Mouse (Mus musculus) left cerebral cortex, adult 9 months (tissue): ENCODE data around the gene Otof.

Source experiments
- DNase-seq, 2 experiments: peaks; one replicate each; pipeline ENCODE4 v3.0.0; 2022; ENCODE audit warnings: low spot score in 2 of 2

Otof gene

DNA sequence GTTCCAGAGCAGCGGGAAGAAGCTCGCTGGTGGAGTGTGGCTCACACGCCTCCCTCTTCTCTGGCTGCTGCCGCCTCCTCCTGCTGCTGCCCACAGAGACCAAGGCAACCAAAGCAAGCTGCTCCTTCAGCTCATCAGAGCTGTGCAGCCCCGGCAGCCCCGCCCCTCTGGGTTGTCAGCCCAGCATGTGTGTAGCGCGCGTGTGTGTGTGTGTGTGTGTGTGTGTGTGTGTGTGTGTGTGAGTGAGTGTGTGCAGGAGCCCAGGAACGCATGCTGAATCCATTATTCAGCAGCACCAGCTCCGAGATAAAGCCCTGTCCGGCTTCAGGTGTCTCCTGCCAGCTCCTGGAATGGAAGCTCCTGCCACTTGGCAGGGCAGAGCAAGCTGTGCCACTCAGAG lies at the start of gene Otof:
Gene Otof (minus strand): TSS at position 112 of the 400 bp plus-strand sequence.
- peak; percentile 35 to 66 for DNase-seq

DNA sequence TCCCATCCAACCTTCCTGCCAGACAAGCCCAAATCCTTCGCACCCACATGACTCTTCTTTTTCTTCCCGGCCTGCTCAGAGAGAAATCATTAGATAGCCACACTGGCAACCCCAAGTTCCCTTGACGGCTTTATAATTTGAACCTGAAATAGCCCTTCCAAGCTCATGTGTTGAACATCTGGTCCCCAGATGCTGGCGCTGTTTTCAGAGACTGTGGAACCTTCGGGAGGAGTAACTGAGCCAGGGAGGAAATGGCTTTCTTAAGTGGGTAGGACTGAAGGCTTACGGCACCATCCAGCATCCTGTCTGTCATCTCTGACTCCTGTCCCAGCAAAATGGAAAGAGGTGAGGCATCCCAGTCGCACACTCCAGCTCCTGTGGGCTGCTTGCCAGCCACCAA lies 35.6 kb upstream of the Otof start:
- DNase-seq = no peak

DNA sequence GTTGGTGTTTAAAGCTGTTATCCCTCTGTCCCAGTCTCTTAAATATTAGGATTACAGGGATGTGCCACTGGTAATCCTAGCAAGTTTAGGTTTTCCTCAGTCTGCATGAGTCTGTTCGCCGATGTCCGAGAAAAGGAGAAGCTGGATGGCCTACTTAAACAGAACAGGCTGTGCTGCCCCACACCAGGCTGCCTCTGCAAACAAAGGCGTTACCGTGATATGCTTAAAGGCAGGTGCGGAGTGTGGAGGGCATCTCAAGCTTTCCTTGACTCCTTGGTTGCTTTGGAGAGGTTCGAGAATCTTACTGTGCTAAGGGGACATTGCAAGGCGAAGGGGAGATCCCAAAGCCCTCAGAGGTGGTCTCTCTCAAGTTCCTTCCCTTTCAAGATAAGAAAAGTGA lies 35.1 kb upstream of the Otof start:
- no peak for DNase-seq

DNA sequence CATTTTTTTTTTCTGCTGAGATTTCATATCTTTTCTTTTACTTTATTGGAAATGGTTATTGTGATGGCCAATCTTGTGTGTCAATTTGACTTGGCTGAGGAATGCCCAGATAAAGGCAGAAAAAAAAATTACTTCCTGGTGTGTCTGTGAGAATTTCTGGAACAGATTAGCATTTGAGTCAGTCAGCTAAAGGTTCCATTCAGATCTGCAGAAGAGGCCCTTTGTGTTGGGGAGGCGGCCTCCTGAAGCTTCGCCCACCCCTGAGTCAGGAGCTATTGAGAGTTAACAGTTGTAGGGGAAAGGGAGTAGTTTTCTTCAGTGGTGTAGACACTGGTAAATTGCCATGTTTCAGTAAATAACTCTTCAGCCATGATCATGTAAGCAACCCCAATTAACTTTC lies 33.6 kb upstream of the Otof start:
- no peak for DNase-seq

DNA sequence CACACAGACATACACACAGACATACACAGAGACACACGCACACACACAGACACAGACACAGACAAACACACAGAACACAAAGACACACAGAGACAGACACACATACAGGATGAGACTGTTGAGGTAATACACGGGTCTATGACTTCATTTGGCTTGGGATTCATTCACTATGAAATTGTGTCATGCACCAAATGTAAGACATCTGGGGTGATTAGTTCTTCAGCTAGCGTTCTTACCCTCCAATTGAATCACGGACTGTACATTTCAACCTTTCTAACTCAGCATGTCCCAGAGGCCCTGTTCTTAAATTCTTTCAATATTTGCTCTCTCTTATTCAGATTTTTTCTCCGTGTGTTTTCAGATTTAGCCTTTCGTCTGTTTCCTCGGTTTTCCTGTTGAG lies 32.9 kb upstream of the Otof start:
- DNase-seq = no peak

DNA sequence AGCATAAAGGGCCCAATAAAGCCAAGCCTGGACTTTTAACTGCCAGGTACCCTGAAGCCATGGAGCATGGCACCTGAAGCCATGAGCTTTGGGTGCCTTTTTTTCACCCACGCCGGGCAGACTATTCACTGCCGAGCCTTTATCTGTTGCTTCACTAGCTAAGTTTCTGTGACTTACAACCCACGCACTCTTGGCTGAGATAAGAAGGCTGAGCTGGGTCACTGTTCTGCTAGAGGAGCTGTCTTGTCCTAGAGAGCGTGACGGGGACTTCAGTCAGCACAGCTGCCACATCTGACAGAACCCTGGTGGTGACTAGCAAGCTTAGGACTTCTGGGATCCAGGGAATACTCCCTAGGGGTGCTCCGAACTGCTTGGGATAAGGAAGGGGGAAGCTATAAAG lies 32.0 kb upstream of the Otof start:
- no peak for DNase-seq

DNA sequence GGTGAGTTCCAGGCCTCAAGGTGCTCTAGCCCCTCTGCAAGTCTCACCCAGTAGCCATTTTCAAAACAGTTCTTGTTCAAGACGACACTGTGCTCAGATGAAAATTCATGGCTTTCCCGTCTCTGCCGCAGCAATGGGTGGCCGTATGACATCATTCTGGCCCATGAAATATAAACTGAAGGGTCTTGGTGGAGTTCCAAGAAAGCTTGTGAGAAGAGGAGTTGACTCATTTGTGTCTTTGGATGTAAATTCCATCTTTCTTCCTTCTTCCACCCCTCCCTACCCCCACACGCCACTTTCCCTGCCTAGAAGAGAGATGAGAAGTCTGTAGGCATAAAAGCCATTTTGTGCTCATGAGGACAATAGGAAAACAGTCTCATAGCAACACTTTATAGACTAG lies 29.1 kb upstream of the Otof start:
- no peak for DNase-seq

DNA sequence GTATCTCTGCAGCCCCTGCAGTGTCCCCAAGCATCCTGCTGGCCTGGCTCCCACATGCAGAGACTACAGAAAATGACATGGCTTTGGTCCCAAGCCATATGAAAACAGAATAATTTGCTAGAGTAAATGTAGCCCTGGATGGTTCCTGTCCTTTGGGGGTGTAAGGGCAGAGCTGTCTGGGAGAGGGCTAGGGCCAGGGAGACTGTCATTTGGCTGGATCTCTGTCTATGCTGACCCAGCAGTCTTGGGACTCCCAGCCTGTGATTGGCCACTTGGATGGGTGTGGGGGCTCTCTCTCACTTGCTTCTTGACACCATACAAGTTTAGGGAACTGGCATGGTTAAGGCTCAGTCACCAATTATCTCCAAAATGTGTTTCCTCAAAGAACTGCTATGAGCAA lies 28.5 kb upstream of the Otof start:
- DNase-seq = no peak

DNA sequence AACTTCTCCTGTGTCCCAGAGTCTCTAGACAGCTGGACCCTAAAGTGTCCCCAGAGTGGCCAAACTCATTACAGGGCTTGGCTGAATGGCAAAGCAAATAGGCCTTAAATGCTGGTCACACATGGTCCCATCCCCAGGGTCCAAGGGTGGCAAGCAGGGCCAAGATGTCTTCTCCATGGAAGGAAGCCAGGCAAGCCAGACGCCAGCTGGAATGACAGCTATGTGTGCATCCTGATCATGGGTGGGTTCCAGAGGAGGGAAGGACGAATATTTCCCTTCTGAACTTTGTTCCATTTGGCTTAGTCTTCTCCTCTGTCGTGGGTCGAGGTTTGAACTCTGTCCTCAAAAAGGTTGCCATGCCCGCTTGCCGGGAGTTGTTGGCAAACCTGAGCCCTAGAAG lies 23.4 kb upstream of the Otof start:
- DNase-seq = no peak

DNA sequence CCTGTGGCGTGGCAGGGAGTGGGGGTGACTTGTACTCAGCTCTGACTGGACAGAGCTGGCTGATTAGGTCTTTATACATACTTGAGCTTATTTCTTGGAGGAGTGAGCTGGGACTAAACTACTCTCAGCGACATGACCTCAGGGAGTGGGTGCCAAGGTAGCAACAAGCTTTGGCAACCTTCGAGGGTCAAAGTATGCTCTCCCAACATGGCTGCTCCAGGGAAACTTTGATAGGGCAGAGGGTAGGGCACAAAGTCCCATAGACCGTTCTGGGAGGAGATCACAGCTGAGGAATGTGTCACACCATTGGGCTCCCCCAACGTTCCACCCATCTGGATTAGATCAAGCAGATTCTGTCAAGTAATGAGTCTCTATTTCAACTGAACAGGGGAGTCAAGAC lies 22.9 kb upstream of the Otof start:
- no peak for DNase-seq

DNA sequence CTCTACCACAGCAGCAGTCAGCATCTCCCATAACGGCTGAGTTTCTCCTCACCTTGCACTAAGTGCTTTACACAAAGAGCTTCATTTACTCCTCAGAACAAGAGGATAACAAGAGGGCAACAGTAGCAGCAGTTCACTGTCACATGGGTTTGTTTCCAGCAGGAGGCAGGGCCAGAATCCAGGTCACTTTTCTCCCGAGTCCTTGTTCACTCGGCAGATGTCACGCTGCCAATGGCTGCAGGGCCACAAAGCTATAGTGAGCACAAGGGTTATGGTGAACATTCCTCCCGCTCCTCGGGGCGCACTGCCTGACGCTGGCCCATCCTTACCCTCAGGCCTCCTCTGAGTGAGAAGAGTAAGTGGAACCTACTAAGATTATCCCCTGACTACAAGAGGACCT lies 21.8 kb upstream of the Otof start:
- no peak for DNase-seq

DNA sequence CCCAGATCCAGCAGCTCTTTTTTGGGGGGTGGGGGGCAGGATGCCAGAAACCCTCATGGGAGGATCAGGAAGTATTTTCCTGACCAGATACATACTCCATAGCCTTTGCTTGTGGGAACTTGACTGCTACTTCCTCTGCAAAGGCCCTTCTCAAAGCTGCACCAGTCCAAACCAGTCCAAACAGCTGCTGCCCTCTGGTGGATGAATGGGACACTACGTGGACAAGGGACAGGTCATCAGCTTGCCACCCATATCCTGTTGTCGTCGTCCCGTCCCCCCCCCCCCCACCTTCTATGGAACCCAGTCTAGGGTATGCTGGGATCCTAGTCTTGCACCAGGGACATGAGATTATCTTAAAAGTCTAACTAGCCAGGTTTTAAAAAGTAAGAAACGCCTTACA lies 20.6 kb upstream of the Otof start:
- peak in 1 of 2 experiments; percentile 79 for DNase-seq

DNA sequence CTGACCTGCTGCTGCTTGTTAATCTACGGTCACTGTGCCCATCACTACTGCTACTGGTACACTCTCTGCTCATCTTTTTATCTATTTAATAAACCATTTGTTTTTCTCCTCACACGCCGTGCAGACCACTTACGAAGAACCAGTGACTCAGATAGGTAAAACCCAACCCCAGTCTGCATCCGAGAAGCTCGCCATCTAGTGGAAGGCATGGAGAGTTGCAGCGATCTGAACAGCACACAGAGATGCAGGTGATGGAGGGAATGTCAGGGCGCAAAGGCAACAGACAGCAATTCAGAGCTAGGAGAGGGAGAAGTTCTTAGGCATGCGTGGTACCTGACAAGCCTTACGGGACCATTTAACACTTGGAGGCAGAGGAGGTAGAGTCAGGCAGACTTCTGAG lies 14.8 kb upstream of the Otof start:
- peak in 1 of 2 experiments; percentile 37 for DNase-seq

DNA sequence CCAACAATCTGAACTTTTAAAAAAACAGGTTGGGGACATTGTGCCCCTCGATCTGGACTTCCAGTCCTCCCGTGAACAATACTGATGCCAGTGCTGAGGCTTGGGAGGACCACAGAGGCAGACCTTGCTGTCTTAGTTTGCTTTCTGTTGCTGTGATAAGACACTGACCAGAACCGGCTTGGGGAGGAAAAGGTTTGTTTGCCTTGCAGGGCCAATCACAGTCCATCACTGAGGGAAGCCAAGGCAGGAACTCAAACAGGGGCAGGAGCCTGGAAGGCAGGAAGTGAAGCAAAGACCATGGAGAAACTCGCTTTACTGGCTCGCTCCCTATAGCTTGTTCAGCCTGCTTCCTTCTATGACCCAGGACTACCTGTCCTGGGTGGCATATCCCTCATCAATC lies 10.4 kb upstream of the Otof start:
- DNase-seq = no peak

DNA sequence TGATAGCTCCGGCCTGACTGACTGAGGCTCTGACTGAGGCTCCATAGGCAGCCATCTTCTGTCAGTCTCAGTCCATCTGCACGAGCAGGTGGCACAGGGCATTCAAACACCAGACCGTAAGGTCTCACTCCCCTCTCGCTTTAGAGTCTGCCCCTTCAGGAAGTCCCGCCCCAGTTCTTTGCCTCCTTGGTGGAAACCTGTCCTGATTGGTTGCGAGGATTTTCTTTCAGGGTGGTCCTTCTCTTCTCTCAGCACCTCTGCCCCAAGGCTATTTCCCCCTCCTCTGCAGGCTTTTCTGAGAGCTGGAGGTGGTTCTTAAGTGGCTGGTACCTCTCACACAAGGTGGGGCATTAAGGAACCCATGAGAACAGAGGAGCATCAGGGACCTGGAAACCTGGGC lies 8.7 kb upstream of the Otof start:
- no peak for DNase-seq

DNA sequence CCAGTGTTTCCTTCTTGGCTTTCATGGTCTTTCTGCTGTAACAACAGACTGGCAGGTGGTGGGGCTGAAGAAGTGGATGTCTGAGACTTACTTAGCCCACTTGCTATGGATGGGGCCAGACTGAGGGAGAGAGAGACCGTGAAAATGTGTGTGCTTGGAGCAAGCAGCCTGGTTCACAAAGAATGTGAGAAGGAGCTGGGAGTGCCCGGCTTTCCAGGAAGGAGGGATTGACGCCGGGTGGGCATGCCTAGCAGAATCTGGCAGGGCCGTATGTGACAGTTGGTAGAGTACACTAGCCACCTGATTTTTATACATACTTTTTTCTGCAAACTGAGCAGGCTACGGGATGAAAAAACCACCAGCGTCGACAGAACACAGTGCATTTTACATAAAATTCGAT lies 4.6 kb upstream of the Otof start:
- no peak for DNase-seq

DNA sequence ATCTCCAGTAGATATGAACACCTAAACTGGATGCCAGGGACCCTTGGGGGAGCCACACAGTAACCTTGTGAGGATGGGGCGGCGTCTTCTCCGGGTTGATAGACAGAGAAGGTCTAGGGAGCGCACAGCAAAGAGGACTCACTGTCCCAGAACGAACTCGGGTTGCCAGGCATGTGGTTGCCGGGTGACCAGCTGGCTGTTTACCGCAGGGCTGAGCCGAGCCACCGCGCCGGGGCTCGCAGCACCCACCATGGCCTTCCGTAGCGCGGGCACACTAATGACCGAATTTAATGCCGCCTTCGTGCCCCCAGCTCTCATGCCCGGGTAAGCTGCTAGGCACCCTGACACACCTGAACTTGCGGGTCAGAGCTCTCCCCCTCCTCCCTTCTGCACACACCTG lies 4.1 kb upstream of the Otof start, which contains the start of gene 1700001C02Rik:
Gene 1700001C02Rik (plus strand): TSS at position 187 of the 400 bp plus-strand sequence.
- DNase-seq = no peak

DNA sequence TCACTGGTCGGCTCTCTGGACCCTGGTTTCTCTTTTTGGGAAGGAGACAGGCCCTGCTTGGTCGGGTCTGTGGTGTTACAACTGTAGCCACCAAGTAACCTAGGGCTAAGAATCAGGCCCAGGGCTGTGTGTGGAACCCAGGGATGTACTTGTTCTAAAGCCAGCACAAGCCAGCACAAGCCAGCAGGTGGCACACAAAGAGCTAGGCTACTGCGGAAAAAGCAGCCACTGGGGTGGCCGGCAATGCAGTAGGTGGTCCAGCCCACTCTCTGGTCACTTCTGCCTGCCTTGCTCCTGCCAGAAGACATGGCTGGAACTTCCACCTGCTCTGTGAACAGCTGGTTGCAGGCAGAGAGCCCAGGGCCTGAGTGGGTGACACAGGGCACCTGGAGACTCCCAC lies 1.6 kb downstream of the Otof start:
- no peak for DNase-seq

DNA sequence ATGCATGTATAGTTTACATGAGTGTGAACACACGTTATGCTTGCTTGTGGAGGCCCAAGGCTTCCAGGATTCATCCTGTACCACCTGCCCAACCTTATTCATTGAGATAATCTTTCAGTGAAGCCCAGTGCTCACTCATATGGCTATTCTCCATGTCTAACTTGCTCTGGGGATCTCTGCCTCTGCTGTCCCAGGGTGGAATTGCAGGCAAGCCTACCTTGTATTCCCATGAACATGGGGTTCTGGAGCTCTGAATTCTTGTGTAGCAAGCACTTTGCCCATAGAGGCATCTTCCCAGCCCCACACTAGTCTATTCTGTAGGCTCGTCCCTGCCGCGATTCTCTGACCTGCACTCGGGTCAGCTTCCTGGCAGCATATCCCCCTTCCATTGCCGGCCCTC lies 5.7 kb downstream of the Otof start:
- DNase-seq = peak in 1 of 2 experiments; percentile 40

DNA sequence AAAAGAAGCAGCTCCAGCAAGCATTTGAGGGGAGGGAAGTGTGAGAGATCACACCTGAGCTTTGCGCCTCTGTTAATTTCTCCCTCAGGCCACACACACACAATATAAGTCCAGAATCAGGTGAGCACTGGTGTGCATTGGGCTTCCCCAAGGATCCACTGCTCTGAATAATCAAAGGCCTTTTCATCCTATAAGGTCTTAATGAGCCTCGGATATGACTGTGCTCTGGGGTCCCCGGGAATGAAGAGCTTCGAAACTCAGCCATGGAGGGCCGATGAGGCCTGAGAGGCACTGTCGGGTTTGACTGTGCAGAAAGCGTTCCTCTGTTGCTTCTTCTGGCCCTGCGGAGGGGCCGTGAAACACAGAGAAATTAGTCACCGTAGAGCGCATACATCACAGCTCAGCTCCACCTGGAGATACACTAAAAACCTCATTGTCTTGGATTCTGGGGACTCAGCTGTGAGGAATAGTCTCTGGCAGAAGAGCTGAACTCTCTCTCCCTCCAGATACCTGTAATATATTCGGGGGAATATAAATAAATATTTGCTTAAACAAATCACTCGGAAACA lies 17.3 kb downstream of the Otof start:
- DNase-seq = no peak

DNA sequence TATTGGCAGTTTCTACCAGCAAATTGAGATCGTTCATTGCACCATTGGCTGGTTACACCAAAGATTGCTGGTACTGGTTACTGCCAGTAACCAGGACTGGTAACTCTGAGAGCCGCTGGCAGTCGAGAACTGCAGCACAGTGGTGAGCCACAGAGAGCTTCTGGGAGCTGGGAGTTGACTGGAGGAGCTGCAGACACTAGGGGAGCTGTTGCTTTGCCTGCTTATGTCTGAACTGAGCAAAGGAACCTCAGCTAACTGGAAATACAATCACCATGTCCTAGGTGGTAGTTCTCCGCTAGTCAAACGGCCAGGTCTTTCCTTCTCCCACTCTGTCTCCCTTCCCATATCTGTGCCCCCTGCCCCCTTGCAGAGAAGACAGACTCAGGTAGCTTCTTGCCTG lies 19.5 kb downstream of the Otof start:
- DNase-seq = peak in 1 of 2 experiments; percentile 34

DNA sequence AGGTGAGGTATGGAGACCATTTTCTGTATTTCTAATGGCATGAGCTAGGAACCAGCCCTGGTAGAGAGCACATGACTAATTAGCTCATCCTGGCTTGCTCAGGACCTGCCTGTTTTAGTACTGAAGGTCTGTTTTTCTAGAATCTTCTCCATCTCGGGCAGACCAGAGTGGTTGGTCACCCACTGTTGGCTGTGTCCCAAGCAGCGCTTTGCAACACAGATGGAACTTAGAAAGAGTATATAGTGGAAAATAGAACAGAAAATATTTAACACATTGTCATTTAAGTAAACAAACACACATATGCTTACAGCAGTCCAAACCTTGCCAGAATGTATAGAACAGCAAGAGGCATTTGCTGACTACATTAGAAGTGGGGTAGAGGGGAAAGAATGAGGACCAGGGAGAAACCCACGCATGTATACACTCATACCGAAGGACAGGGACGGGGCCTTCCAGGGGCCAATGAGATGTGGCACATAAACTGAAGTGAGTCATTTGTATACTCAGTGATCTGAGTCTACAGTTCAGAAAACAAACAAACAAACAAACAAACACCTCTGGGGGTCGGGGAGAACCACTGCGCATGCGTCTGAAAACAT lies 21.3 kb downstream of the Otof start:
- DNase-seq = no peak

DNA sequence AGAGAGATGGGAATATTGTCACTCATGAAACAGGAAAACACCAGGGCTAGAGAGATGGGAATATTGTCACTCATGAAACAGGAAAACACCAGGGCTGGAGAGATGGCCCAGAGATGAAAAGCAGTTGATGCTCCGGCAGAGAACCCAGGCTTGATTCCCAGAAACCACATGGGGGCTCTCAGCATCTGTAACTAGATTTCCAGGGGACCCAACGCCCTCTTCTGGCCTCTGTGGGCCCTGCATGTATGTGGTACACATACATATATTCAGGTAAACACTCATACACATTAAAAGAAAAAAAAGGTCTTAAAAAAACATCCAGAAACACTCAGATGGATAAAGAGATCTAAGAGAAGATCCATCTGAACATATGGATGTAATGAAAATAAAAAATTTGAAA lies 22.8 kb downstream of the Otof start:
- no peak for DNase-seq

DNA sequence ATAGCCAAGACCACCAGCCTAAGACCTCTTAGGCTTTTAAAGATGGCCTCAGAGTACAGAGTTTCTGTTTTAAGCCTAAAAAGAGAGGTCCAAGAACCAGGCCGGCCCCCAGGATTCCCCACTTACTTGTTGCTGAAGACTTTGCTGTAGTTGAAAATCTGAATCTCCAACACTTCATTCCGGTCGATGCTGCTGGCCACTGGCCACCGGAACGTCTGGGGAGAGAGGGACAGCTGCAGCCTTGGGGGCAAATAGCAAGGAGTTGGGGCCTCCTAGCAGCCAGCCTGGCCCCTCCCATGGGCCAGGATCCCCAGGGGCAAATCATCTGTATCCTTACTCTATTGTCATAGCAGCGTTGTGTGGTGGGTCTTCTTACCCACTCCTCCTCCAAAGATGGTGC lies 34.3 kb downstream of the Otof start:
- no peak for DNase-seq
